ENCODE assay signal across 7 mouse cellular contexts in genomic region chr19:31082662-31083429, GRCm38 (mm10). TPM values are rescaled to one million over a fixed set of nuclear protein-coding genes. Genes with fewer than 3 reads are reported as not detected.
DNase-seq lines count a peak whose midpoint lies in the region; ATAC-seq lines count a peak whose summit lies in the region.

Gene Cstf2t (plus strand): TSS chr19:31082837.

- H3K4me2 ChIP-seq in embryonic facial prominence, embryonic 12.5 days (replicated peaks): peak within 1 kb of the TSS; percentile 83
- peak within 1 kb of the TSS; percentile 66 for H3K4me2 ChIP-seq in limb, embryonic 11.5 days (ENCODE audit: low read depth, severe bottlenecking)
- peak within 1 kb of the TSS; percentile 95 for H3K4me2 ChIP-seq in midbrain, embryonic 14.5 days (ENCODE audit: low read length)

- peak within 1 kb of the TSS; percentile 70 for H3K9ac ChIP-seq in embryonic facial prominence, embryonic 12.5 days
- H3K9ac ChIP-seq in limb, embryonic 11.5 days (ENCODE audit: low read length): peak within 1 kb of the TSS; percentile 73
- peak within 1 kb of the TSS; percentile 76 for H3K9ac ChIP-seq in midbrain, embryonic 14.5 days (replicated peaks; ENCODE audit: low read length)

- no peaks in the 10 kb centered on the region for H3K27me3 ChIP-seq in embryonic facial prominence, embryonic 12.5 days
- no peaks in the 10 kb centered on the region for H3K27me3 ChIP-seq in limb, embryonic 11.5 days (ENCODE audit: control insufficient read depth, insufficient read depth, low read length)
- H3K27me3 ChIP-seq in midbrain, embryonic 14.5 days (ENCODE audit: control insufficient read depth, insufficient read depth, low read length): no peaks in the 10 kb centered on the region

- H3K27ac ChIP-seq in embryonic facial prominence, embryonic 12.5 days: peak within 1 kb of the TSS; percentile 71
- 0 out of 2 replicates have a peak within 1 kb of the TSS, but pooled peaks have one; percentile 36 for H3K27ac ChIP-seq in limb, embryonic 11.5 days (replicated peaks; ENCODE audit: low read depth, low read length)
- peak within 1 kb of the TSS; percentile 89 for H3K27ac ChIP-seq in midbrain, embryonic 14.5 days (replicated peaks; ENCODE audit: low read depth, low read length)

- DNase-seq in adrenal gland, postnatal 25 days: peak; percentile 98
- DNase-seq in heart, adult 11 months: peak; percentile 100
- DNase-seq in kidney, adult 18-20 months: peak; percentile 99
- peak; percentile 97 for DNase-seq in limb, embryonic 11.5 days (ENCODE audit: low spot score)
- peak; percentile 99 for DNase-seq in midbrain, embryonic 14.5 days
- DNase-seq in spleen, adult 18-20 months: peak; percentile 97 to 99

- ATAC-seq in embryonic facial prominence, embryonic 12.5 days (ENCODE audit: insufficient number of reproducible peaks, insufficient read depth, low FRiP score, low TSS enrichment): peak; percentile 98
- ATAC-seq in limb, embryonic 11.5 days (ENCODE audit: insufficient number of reproducible peaks, low FRiP score, low TSS enrichment, low read depth): peak; percentile 99
- peak; percentile 100 for ATAC-seq in midbrain, embryonic 14.5 days (ENCODE audit: low FRiP score, low TSS enrichment)

- 3% methylated on average over 56 of the region's 56 CpGs for WGBS in embryonic facial prominence, embryonic 12.5 days
- WGBS in limb, embryonic 11.5 days: 4% methylated on average over 56 of the region's 56 CpGs
- 2% methylated on average over 56 of the region's 56 CpGs for WGBS in midbrain, embryonic 14.5 days

- H3K9me3 ChIP-seq in embryonic facial prominence, embryonic 12.5 days: no peaks in the 10 kb centered on the region
- H3K9me3 ChIP-seq in limb, embryonic 11.5 days (ENCODE audit: control insufficient read depth, low read length): no peaks in the 10 kb centered on the region
- H3K9me3 ChIP-seq in midbrain, embryonic 14.5 days (ENCODE audit: control insufficient read depth, low read length): peaks cover 3% of the 10 kb centered on the region; the same call in 1 of the 2 replicates

- H3K4me1 ChIP-seq in embryonic facial prominence, embryonic 12.5 days: peaks cover 10% of the 10 kb centered on the region; the same call in 1 of the 2 replicates
- H3K4me1 ChIP-seq in limb, embryonic 11.5 days (ENCODE audit: control insufficient read depth, insufficient read depth, low read length): no peaks in the 10 kb centered on the region
- peaks cover 19% of the 10 kb centered on the region for H3K4me1 ChIP-seq in midbrain, embryonic 14.5 days (ENCODE audit: control insufficient read depth, insufficient read depth, low read length)

- H3K4me3 ChIP-seq in embryonic facial prominence, embryonic 12.5 days: peak within 1 kb of the TSS; percentile 68
- peak within 1 kb of the TSS; percentile 61 for H3K4me3 ChIP-seq in limb, embryonic 11.5 days (ENCODE audit: low read depth, low read length)
- H3K4me3 ChIP-seq in midbrain, embryonic 14.5 days (replicated peaks; ENCODE audit: low read depth, low read length): peak within 1 kb of the TSS; percentile 72

- H3K36me3 ChIP-seq in embryonic facial prominence, embryonic 12.5 days: peaks cover 29% of the 10 kb centered on the region
- peaks cover 17% of the 10 kb centered on the region for H3K36me3 ChIP-seq in limb, embryonic 11.5 days (ENCODE audit: control insufficient read depth, insufficient read depth, low read length)
- H3K36me3 ChIP-seq in midbrain, embryonic 14.5 days (ENCODE audit: control insufficient read depth, insufficient read depth, low read length): peaks cover 29% of the 10 kb centered on the region

RNA-seq across cellular contexts. Expression of gene Cstf2t, which starts in this region (rescaled TPM):
- 23.6 and 26.1 TPM in 2 replicates for total RNA-seq in adrenal gland, postnatal 25 days (2021)
- polyA plus RNA-seq in embryonic facial prominence, embryonic 12.5 days (2016; fragmentation: Nextera tagmentation; extraction: Ambion mirVana): 74.9 and 78.5 TPM in 2 replicates
- 45.3 and 50.1 TPM in 2 replicates for polyA plus RNA-seq in limb, embryonic 11.5 days (2014; fragmentation: Nextera tagmentation; extraction: Ambion mirVana)
- polyA plus RNA-seq in midbrain, embryonic 14.5 days (2014; fragmentation: Nextera tagmentation; extraction: Ambion mirVana): 63.0 and 66.5 TPM in 2 replicates

Comparison
In these comparisons a context has a peak if more than half of its experiments do, and no peak if none do; other contexts are left out.
1. Peak in every context shown above with its lines: DNase-seq, ATAC-seq, H3K4me3 ChIP-seq and H3K27ac ChIP-seq.
2. H3K27ac ChIP-seq: peak in every context shown above with its lines; median percentile 89 in midbrain, embryonic 14.5 days; 71 in embryonic facial prominence, embryonic 12.5 days; 36 in limb, embryonic 11.5 days.